Mouse (Mus musculus): ENCODE measurements around the gene Tceal3.
"Not testable (repeated sequence)": the region's sequence is repeated elsewhere in the genome, so short reads cannot be mapped to it uniquely, and the experiment has no call there.

GRCm38 (mm10) chrX:136569094-136569493, 21.5 kb upstream of the Tceal3 start:
- TF ChIP-seq E2F4 (IDR thresholded peaks at IDR 0.05; ENCODE audit: insufficient read depth); POLR2A (IDR thresholded peaks at IDR 0.05; ENCODE audit: insufficient read length, low read depth); SRF (IDR thresholded peaks at IDR 0.05; ENCODE audit: control insufficient read depth, insufficient read length, low read depth); CEBPB (IDR thresholded peaks at IDR 0.05; ENCODE audit: insufficient read depth, poor library complexity, severe bottlenecking); POLR2AphosphoS2 (IDR thresholded peaks at IDR 0.05; ENCODE audit: insufficient read length, low read depth); MAX (IDR thresholded peaks at IDR 0.05; ENCODE audit: low read depth): not testable (repeated sequence)

All from myocyte (in vitro differentiated cells).